Mouse (Mus musculus): ENCODE measurements at regions not wholly inside any gene's neighbourhood (a gene's known extent, or its start where the extent isn't known, plus 50 kb on each side); places are given as distances from the start of the nearest gene placed in this dataset.

- H3K4me3 ChIP-seq (ENCODE audit: low read length), result peak overlapping the region; percentile 35
- no peaks in the 10 kb centered on the region for H3K27me3 ChIP-seq (ENCODE audit: insufficient read depth, low read length)
- H3K9me3 ChIP-seq (ENCODE audit: low read length), result no peaks in the 10 kb centered on the region
- H3K9ac ChIP-seq (replicated peaks; ENCODE audit: low read length), result no peak overlapping the region
- H3K36me3 ChIP-seq (ENCODE audit: insufficient read depth, low read length), result no peaks in the 10 kb centered on the region
- peaks cover 10% of the 10 kb centered on the region; the same call in 1 of the 2 replicates for H3K4me1 ChIP-seq (ENCODE audit: insufficient read depth, low read length)
- H3K27ac ChIP-seq (ENCODE audit: low read length), result no peak overlapping the region
- H3K4me2 ChIP-seq (replicated peaks; ENCODE audit: low read depth, low read length), result peak overlapping the region; percentile 60
- WGBS, result 8% methylated on average over 19 of the region's 19 CpGs
- ATAC-seq (ENCODE audit: low FRiP score, low TSS enrichment), result peak; percentile 76; the same call in 1 of the 2 replicates
These were observed 853.6 kb downstream of the 5730522E02Rik start for GRCm38 (mm10) chr11:25356671-25357586.

- no peak overlapping the region for H3K27ac ChIP-seq (ENCODE audit: low read length)
- no peaks in the 10 kb centered on the region for H3K36me3 ChIP-seq (ENCODE audit: insufficient read depth, low read length)
- WGBS, result 64% methylated on average over 2 of the region's 2 CpGs
- H3K4me2 ChIP-seq (replicated peaks; ENCODE audit: low read depth, low read length), result no peak overlapping the region
- no peak overlapping the region for H3K4me3 ChIP-seq (ENCODE audit: low read length)
- no peaks in the 10 kb centered on the region for H3K27me3 ChIP-seq (ENCODE audit: insufficient read depth, low read length)
- H3K9me3 ChIP-seq (ENCODE audit: low read length), result no peaks in the 10 kb centered on the region
- H3K4me1 ChIP-seq (ENCODE audit: insufficient read depth, low read length), result no peaks in the 10 kb centered on the region
- H3K9ac ChIP-seq (replicated peaks; ENCODE audit: low read length), result no peak overlapping the region
- ATAC-seq (ENCODE audit: low FRiP score, low TSS enrichment), result no peak
These were observed 874.9 kb downstream of the 5730522E02Rik start for GRCm38 (mm10) chr11:25335667-25336066.

GRCm38 (mm10) chr11:25330696-25331095 lies 879.9 kb downstream of the 5730522E02Rik start:
- Histone ChIP-seq H3K4me1 (ENCODE audit: insufficient read depth, low read length) (no peaks in the 10 kb centered on the region), H3K36me3 (ENCODE audit: insufficient read depth, low read length) (no peaks in the 10 kb centered on the region), H3K9me3 (ENCODE audit: low read length) (no peaks in the 10 kb centered on the region), H3K27ac (ENCODE audit: low read length) (no peak overlapping the region), H3K27me3 (ENCODE audit: insufficient read depth, low read length) (no peaks in the 10 kb centered on the region), H3K9ac (replicated peaks; ENCODE audit: low read length) (no peak overlapping the region), H3K4me2 (replicated peaks; ENCODE audit: low read depth, low read length) (no peak overlapping the region), H3K4me3 (ENCODE audit: low read length) (no peak overlapping the region)
- WGBS, result 59% methylated on average over 4 of the region's 4 CpGs
- ATAC-seq (ENCODE audit: low FRiP score, low TSS enrichment), result no peak

GRCm38 (mm10) chr11:25322426-25322825 lies 888.1 kb downstream of the 5730522E02Rik start:
- H3K27me3 ChIP-seq (ENCODE audit: insufficient read depth, low read length), result no peaks in the 10 kb centered on the region
- H3K9me3 ChIP-seq (ENCODE audit: low read length), result no peaks in the 10 kb centered on the region
- H3K27ac ChIP-seq (ENCODE audit: low read length), result no peak overlapping the region
- ATAC-seq (ENCODE audit: low FRiP score, low TSS enrichment), result no peak
- H3K4me3 ChIP-seq (ENCODE audit: low read length), result no peak overlapping the region
- H3K9ac ChIP-seq (replicated peaks; ENCODE audit: low read length), result no peak overlapping the region
- no peak overlapping the region for H3K4me2 ChIP-seq (replicated peaks; ENCODE audit: low read depth, low read length)
- H3K4me1 ChIP-seq (ENCODE audit: insufficient read depth, low read length), result no peaks in the 10 kb centered on the region
- H3K36me3 ChIP-seq (ENCODE audit: insufficient read depth, low read length), result no peaks in the 10 kb centered on the region

- Histone ChIP-seq H3K4me3 (ENCODE audit: low read length) (no peak overlapping the region), H3K27me3 (ENCODE audit: insufficient read depth, low read length) (no peaks in the 10 kb centered on the region), H3K9ac (replicated peaks; ENCODE audit: low read length) (no peak overlapping the region), H3K4me1 (ENCODE audit: insufficient read depth, low read length) (no peaks in the 10 kb centered on the region), H3K27ac (ENCODE audit: low read length) (no peak overlapping the region), H3K9me3 (ENCODE audit: low read length) (no peaks in the 10 kb centered on the region), H3K36me3 (ENCODE audit: insufficient read depth, low read length) (no peaks in the 10 kb centered on the region), H3K4me2 (replicated peaks; ENCODE audit: low read depth, low read length) (no peak overlapping the region)
- WGBS, result 82% methylated on average over 4 of the region's 4 CpGs
- no peak for ATAC-seq (ENCODE audit: low FRiP score, low TSS enrichment)
These were observed 889.1 kb downstream of the 5730522E02Rik start for GRCm38 (mm10) chr11:25321494-25321893.

- Histone ChIP-seq H3K4me1 (ENCODE audit: insufficient read depth, low read length) (no peaks in the 10 kb centered on the region; the same call in 1 of the 2 replicates), H3K36me3 (ENCODE audit: insufficient read depth, low read length) (no peaks in the 10 kb centered on the region), H3K4me3 (ENCODE audit: low read length) (no peak overlapping the region), H3K9ac (replicated peaks; ENCODE audit: low read length) (no peak overlapping the region), H3K4me2 (replicated peaks; ENCODE audit: low read depth, low read length) (no peak overlapping the region), H3K9me3 (ENCODE audit: low read length) (no peaks in the 10 kb centered on the region), H3K27me3 (ENCODE audit: insufficient read depth, low read length) (no peaks in the 10 kb centered on the region), H3K27ac (ENCODE audit: low read length) (no peak overlapping the region)
- WGBS, result 49% methylated on average over 10 of the region's 10 CpGs
- ATAC-seq (ENCODE audit: low FRiP score, low TSS enrichment), result no peak
These were observed 895.9 kb downstream of the 5730522E02Rik start for GRCm38 (mm10) chr11:25314645-25315044.

GRCm38 (mm10) chr11:25313879-25314278 lies 896.7 kb downstream of the 5730522E02Rik start:
- ATAC-seq (ENCODE audit: low FRiP score, low TSS enrichment), result no peak
- H3K36me3 ChIP-seq (ENCODE audit: insufficient read depth, low read length), result no peaks in the 10 kb centered on the region
- no peaks in the 10 kb centered on the region for H3K9me3 ChIP-seq (ENCODE audit: low read length)
- H3K27me3 ChIP-seq (ENCODE audit: insufficient read depth, low read length), result no peaks in the 10 kb centered on the region
- no peak overlapping the region for H3K4me3 ChIP-seq (ENCODE audit: low read length)
- WGBS, result 26% methylated on average over 8 of the region's 8 CpGs
- H3K9ac ChIP-seq (replicated peaks; ENCODE audit: low read length), result no peak overlapping the region
- H3K4me1 ChIP-seq (ENCODE audit: insufficient read depth, low read length), result no peaks in the 10 kb centered on the region; the same call in 1 of the 2 replicates
- no peak overlapping the region for H3K4me2 ChIP-seq (replicated peaks; ENCODE audit: low read depth, low read length)
- H3K27ac ChIP-seq (ENCODE audit: low read length), result no peak overlapping the region

GRCm38 (mm10) chr11:25313308-25313707 lies 897.3 kb downstream of the 5730522E02Rik start:
- H3K36me3 ChIP-seq (ENCODE audit: insufficient read depth, low read length), result no peaks in the 10 kb centered on the region
- H3K4me3 ChIP-seq (ENCODE audit: low read length), result no peak overlapping the region
- 41% methylated on average over 4 of the region's 4 CpGs for WGBS
- H3K4me1 ChIP-seq (ENCODE audit: insufficient read depth, low read length), result no peaks in the 10 kb centered on the region; the same call in 1 of the 2 replicates
- ATAC-seq (ENCODE audit: low FRiP score, low TSS enrichment), result no peak
- no peak overlapping the region for H3K27ac ChIP-seq (ENCODE audit: low read length)
- H3K9ac ChIP-seq (replicated peaks; ENCODE audit: low read length), result no peak overlapping the region
- no peaks in the 10 kb centered on the region for H3K27me3 ChIP-seq (ENCODE audit: insufficient read depth, low read length)
- H3K9me3 ChIP-seq (ENCODE audit: low read length), result no peaks in the 10 kb centered on the region
- no peak overlapping the region for H3K4me2 ChIP-seq (replicated peaks; ENCODE audit: low read depth, low read length)

GRCm38 (mm10) chr11:25310754-25311153 lies 899.8 kb downstream of the 5730522E02Rik start:
- ATAC-seq (ENCODE audit: low FRiP score, low TSS enrichment), result no peak
- no peaks in the 10 kb centered on the region for H3K27me3 ChIP-seq (ENCODE audit: insufficient read depth, low read length)
- H3K9me3 ChIP-seq (ENCODE audit: low read length), result no peaks in the 10 kb centered on the region
- H3K4me1 ChIP-seq (ENCODE audit: insufficient read depth, low read length), result no peaks in the 10 kb centered on the region; the same call in 1 of the 2 replicates
- no peaks in the 10 kb centered on the region for H3K36me3 ChIP-seq (ENCODE audit: insufficient read depth, low read length)
- no peak overlapping the region for H3K4me2 ChIP-seq (replicated peaks; ENCODE audit: low read depth, low read length)
- no peak overlapping the region for H3K4me3 ChIP-seq (ENCODE audit: low read length)
- 40% methylated on average over 3 of the region's 3 CpGs for WGBS
- H3K27ac ChIP-seq (ENCODE audit: low read length), result no peak overlapping the region
- H3K9ac ChIP-seq (replicated peaks; ENCODE audit: low read length), result no peak overlapping the region

- Histone ChIP-seq H3K9ac (replicated peaks; ENCODE audit: low read length) (no peak overlapping the region), H3K9me3 (ENCODE audit: low read length) (no peaks in the 10 kb centered on the region), H3K36me3 (ENCODE audit: insufficient read depth, low read length) (no peaks in the 10 kb centered on the region), H3K27ac (ENCODE audit: low read length) (no peak overlapping the region), H3K27me3 (ENCODE audit: insufficient read depth, low read length) (no peaks in the 10 kb centered on the region), H3K4me2 (replicated peaks; ENCODE audit: low read depth, low read length) (no peak overlapping the region), H3K4me1 (ENCODE audit: insufficient read depth, low read length) (no peaks in the 10 kb centered on the region), H3K4me3 (ENCODE audit: low read length) (no peak overlapping the region)
- peak; percentile 31; the same call in 1 of the 2 replicates for ATAC-seq (ENCODE audit: low FRiP score, low TSS enrichment)
- WGBS, result 25% methylated on average over 9 of the region's 9 CpGs
These were observed 909.4 kb downstream of the 5730522E02Rik start for GRCm38 (mm10) chr11:25301130-25301529.

Measured in kidney, embryonic 16.5 days (tissue).